Comparison of ENCODE assay signal across 22 mouse cellular contexts in the genomic region with DNA sequence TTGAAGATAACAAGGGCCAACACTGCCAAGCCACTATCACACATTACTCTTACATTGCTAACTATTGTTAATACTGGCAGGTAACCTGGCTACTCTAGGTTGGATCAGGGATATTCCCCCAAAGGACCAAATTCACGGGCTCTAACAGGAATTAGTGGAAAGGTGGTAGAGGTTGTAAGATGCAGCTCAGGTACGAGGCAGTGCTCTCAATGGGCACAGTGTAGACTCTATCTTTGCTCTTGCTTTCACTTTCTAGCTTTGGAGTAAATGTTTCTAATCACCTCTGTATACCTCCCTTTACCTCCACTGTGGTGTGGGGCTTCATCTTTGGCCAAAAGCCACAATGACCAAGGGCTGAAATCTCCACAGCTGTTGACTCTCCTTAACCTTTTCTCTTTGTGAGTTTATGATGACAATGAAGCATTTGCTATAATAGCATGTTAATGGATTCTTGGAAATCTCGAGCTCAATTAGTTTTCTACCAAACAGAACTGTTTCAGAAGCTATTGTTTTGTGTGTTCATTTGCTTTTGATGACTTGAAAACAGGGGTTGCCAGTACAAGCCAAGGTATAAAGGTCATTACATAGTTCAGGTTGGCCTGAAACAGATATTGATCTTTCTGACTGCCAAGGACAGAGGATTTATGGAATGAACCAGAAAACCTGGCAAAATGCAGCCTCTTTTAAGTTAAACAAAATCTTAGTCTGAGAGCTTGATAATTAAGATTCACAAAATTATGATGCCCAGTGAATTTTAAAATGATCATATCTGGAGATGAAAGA.
DNase-seq lines count a peak whose midpoint lies in the region; ATAC-seq and TF ChIP-seq lines count a peak whose summit lies in the region.
"Had no signal": no experiment of that assay in that cellular context is flagged by ENCODE, and none has a peak within 500 bp of the region (broad histone marks: within the 10 kb centered on the region; RNA-seq: fewer than 3 reads in every experiment).

No protein-coding gene starts in this region.

- no peak for ATAC-seq in heart, embryonic 11.5 days (replicated peaks; ENCODE audit: insufficient number of reproducible peaks, low FRiP score, low TSS enrichment)
- 0 out of 2 replicates have a peak, but pooled peaks have one; percentile 26 for ATAC-seq in liver, embryonic 11.5 days (replicated peaks; ENCODE audit: low FRiP score)
- ATAC-seq in liver, embryonic 12.5 days = no peak
- peak; percentile 90 for ATAC-seq in liver, postnatal 0 days
- ATAC-seq: activated CD4-positive, CD25-positive, alpha-beta regulatory T cell, adult 4 months; CD4-positive, CD25-positive, alpha-beta regulatory T cell, adult 4 months; Patski had no signal

- H3K4me2 ChIP-seq in heart, embryonic 11.5 days = no peak overlapping the region
- H3K4me2 ChIP-seq in liver, embryonic 11.5 days = no peak overlapping the region
- no peak overlapping the region for H3K4me2 ChIP-seq in liver, embryonic 12.5 days
- H3K4me2 ChIP-seq in liver, postnatal 0 days (ENCODE audit: low read depth, low read length) = no peak overlapping the region

- DNase-seq in heart, adult 11 months = peak; percentile 66
- DNase-seq in liver, adult 2 months (ENCODE audit: extremely low read depth, low read depth, low spot score) = peak; percentile 93
- no peak for DNase-seq in liver
- DNase-seq in liver, embryonic 11.5 days (ENCODE audit: low spot score) = no peak
- no peak for DNase-seq in liver, postnatal 0 days
- no peak for DNase-seq in embryo, embryonic 10.5 days (ENCODE audit: low spot score)
- DNase-seq: adrenal gland, adult 2 months; adrenal gland, adult 8-10 months; adrenal gland, postnatal 10 days; adrenal gland, postnatal 14 days; adrenal gland, postnatal 25 days; adrenal gland, postnatal 36 days; B cell, adult 2 months; cerebellum, adult 11 months; cerebellum, adult 11-12 months had no signal

- no peaks in the 10 kb centered on the region for H3K27me3 ChIP-seq in heart, embryonic 11.5 days (ENCODE audit: control insufficient read depth, insufficient read depth, low read length)
- no peaks in the 10 kb centered on the region for H3K27me3 ChIP-seq in liver, adult 2 months (ENCODE audit: control insufficient read depth, insufficient read depth, low read length)
- H3K27me3 ChIP-seq in liver, embryonic 11.5 days (replicated peaks; ENCODE audit: control insufficient read depth, insufficient read depth, low read length) = no peaks in the 10 kb centered on the region
- no peaks in the 10 kb centered on the region for H3K27me3 ChIP-seq in liver, embryonic 12.5 days (replicated peaks)
- no peaks in the 10 kb centered on the region for H3K27me3 ChIP-seq in liver, postnatal 0 days (ENCODE audit: insufficient read depth, low read length)
- H3K27me3 ChIP-seq: CH12.LX, Patski had no signal

- H3K4me1 ChIP-seq in heart, embryonic 11.5 days (ENCODE audit: control insufficient read depth, insufficient read depth, low read length) = no peaks in the 10 kb centered on the region
- H3K4me1 ChIP-seq in liver, adult 2 months (ENCODE audit: control insufficient read depth, insufficient read depth, low read length) = peaks cover 6% of the 10 kb centered on the region; the same call in 1 of the 2 replicates
- no peaks in the 10 kb centered on the region for H3K4me1 ChIP-seq in liver, embryonic 11.5 days (replicated peaks; ENCODE audit: control insufficient read depth, insufficient read depth, low read length)
- no peaks in the 10 kb centered on the region for H3K4me1 ChIP-seq in liver, embryonic 12.5 days
- no peaks in the 10 kb centered on the region for H3K4me1 ChIP-seq in liver, postnatal 0 days (ENCODE audit: insufficient read depth)

- 75% methylated on average over 3 of the region's 3 CpGs for WGBS in heart, embryonic 11.5 days (ENCODE audit: insufficient replicate concordance)
- 13% methylated on average over 3 of the region's 3 CpGs for WGBS in liver, adult 2 months
- WGBS in liver, embryonic 11.5 days = 59% methylated on average over 3 of the region's 3 CpGs
- WGBS in liver, embryonic 12.5 days (ENCODE audit: insufficient replicate concordance) = 43% methylated on average over 3 of the region's 3 CpGs
- 51% methylated on average over 3 of the region's 3 CpGs for WGBS in liver, postnatal 0 days (ENCODE audit: insufficient replicate concordance)

- 0 out of 2 replicates have a peak, but pooled peaks have one; percentile 34 for TF ChIP-seq EP300 in liver, postnatal 0 days (IDR thresholded peaks at IDR 0.05; ENCODE audit: low read depth)

- no peaks in the 10 kb centered on the region for H3K36me3 ChIP-seq in heart, embryonic 11.5 days (ENCODE audit: control insufficient read depth, insufficient read depth, low read length)
- no peaks in the 10 kb centered on the region for H3K36me3 ChIP-seq in liver, adult 2 months (ENCODE audit: control insufficient read depth, insufficient read depth, low read length)
- no peaks in the 10 kb centered on the region for H3K36me3 ChIP-seq in liver, embryonic 11.5 days (ENCODE audit: control insufficient read depth, insufficient read depth, low read length)
- H3K36me3 ChIP-seq in liver, embryonic 12.5 days = no peaks in the 10 kb centered on the region
- H3K36me3 ChIP-seq in liver, postnatal 0 days (replicated peaks; ENCODE audit: insufficient read depth, low read length) = no peaks in the 10 kb centered on the region
- H3K36me3 ChIP-seq: G1E had no signal

- H3K9ac ChIP-seq in heart, embryonic 11.5 days (ENCODE audit: low read depth, low read length) = no peak overlapping the region
- 0 out of 2 replicates have a peak overlapping the region, but pooled peaks have one; percentile 47 for H3K9ac ChIP-seq in liver, adult 2 months (ENCODE audit: low read depth, low read length)
- no peak overlapping the region for H3K9ac ChIP-seq in liver, embryonic 11.5 days (ENCODE audit: low read depth, low read length)
- H3K9ac ChIP-seq in liver, embryonic 12.5 days = no peak overlapping the region
- H3K9ac ChIP-seq in liver, postnatal 0 days (replicated peaks) = no peak overlapping the region

- TF ChIP-seq CTCF in liver, adult 2 months (IDR thresholded peaks at IDR 0.05; ENCODE audit: low read depth, low read length) = no peak
- no peak for TF ChIP-seq CTCF in liver, postnatal 0 days (IDR thresholded peaks at IDR 0.05; ENCODE audit: low read depth)

- no peaks in the 10 kb centered on the region for H3K9me3 ChIP-seq in heart, embryonic 11.5 days (replicated peaks; ENCODE audit: control insufficient read depth, low read length)
- no peaks in the 10 kb centered on the region for H3K9me3 ChIP-seq in liver, embryonic 11.5 days (ENCODE audit: control insufficient read depth, low read length)
- H3K9me3 ChIP-seq in liver, embryonic 12.5 days (replicated peaks) = no peaks in the 10 kb centered on the region
- H3K9me3 ChIP-seq in liver, postnatal 0 days (ENCODE audit: low read length) = no peaks in the 10 kb centered on the region
- H3K9me3 ChIP-seq: G1E had no signal

- no peak for TF ChIP-seq POLR2A in liver, adult 2 months (IDR thresholded peaks at IDR 0.05; ENCODE audit: extremely low read depth, insufficient read depth, low read length)

- H3K79me2 ChIP-seq in liver, adult 2 months (ENCODE audit: control insufficient read depth, insufficient read depth, low read length) = no peaks in the 10 kb centered on the region

- no peak overlapping the region for H3K4me3 ChIP-seq in heart, embryonic 11.5 days (ENCODE audit: low read depth, low read length)
- no peak overlapping the region for H3K4me3 ChIP-seq in liver, adult 2 months (ENCODE audit: insufficient read depth, low read depth, low read length)
- H3K4me3 ChIP-seq in liver, embryonic 11.5 days (ENCODE audit: low read depth, low read length) = no peak overlapping the region
- no peak overlapping the region for H3K4me3 ChIP-seq in liver, embryonic 12.5 days
- no peak overlapping the region for H3K4me3 ChIP-seq in liver, postnatal 0 days (ENCODE audit: low read depth, low read length)

- no peak overlapping the region for H3K27ac ChIP-seq in heart, embryonic 11.5 days (ENCODE audit: low read depth, low read length)
- H3K27ac ChIP-seq in liver, adult 2 months (replicated peaks; ENCODE audit: insufficient read depth, low read depth, low read length) = peak overlapping the region; percentile 83
- no peak overlapping the region for H3K27ac ChIP-seq in liver, embryonic 11.5 days (ENCODE audit: low read depth, low read length)
- no peak overlapping the region for H3K27ac ChIP-seq in liver, embryonic 12.5 days
- H3K27ac ChIP-seq in liver, postnatal 0 days (ENCODE audit: low read depth) = peak overlapping the region; percentile 81

Comparison
In these comparisons a context has a peak if more than half of its experiments do, and no peak if none do; other contexts are left out.
1. DNase-seq: peak in heart, adult 11 months (single experiment) and liver, adult 2 months (single experiment); none in liver (single experiment), liver, embryonic 11.5 days (single experiment), liver, postnatal 0 days (single experiment) and embryo, embryonic 10.5 days (single experiment).
2. ATAC-seq: peak in liver, embryonic 11.5 days (single experiment) and liver, postnatal 0 days (single experiment); none in heart, embryonic 11.5 days (single experiment) and liver, embryonic 12.5 days (single experiment).
3. H3K27ac ChIP-seq: peak in liver, adult 2 months (single experiment) and liver, postnatal 0 days (single experiment); none in heart, embryonic 11.5 days (single experiment), liver, embryonic 11.5 days (single experiment) and liver, embryonic 12.5 days (single experiment).